Mouse (Mus musculus) gastrocnemius, adult 18-20 months (tissue): ENCODE measurements around the gene Gbp10. TPM values are rescaled to one million over a fixed set of nuclear protein-coding genes. Genes with fewer than 3 reads are reported as not detected.
A peak's percentile ranks its signal among the peaks of the same experiment; 100 is the strongest.
"Not testable (repeated sequence)": the region's sequence is repeated elsewhere in the genome, so short reads cannot be mapped to it uniquely, and the experiment has no call there.

Source experiments
- DNase-seq: peaks from one replicate; pipeline ENCODE4 v3.0.0; 2021; ENCODE audit warnings: low spot score
- long read RNA-seq, 2 experiments: library from polyadenylated mRNA; stranded (forward); transcript quantifications; one replicate each; pipeline ENCODE4 v2.0.0; 2021
- total RNA-seq, 2 experiments: library from RNA; stranded (reverse); gene quantifications; 2 replicates each; pipeline ENCODE4 v1.2.3; 2021

The Gbp10 gene
- 1 to 10 TPM; 1.3 to 4.5 TPM for total RNA-seq
- long read RNA-seq, experiment 1, partial matches to known transcripts = 2 of 6 reads
- long read RNA-seq, experiment 1, other reads (novel, unspliced or antisense) = 2 of 6 reads
- long read RNA-seq, experiment 2, partial matches to known transcripts = 0 of 2 reads
- long read RNA-seq, experiment 2, other reads (novel, unspliced or antisense) = 0 of 2 reads

DNA sequence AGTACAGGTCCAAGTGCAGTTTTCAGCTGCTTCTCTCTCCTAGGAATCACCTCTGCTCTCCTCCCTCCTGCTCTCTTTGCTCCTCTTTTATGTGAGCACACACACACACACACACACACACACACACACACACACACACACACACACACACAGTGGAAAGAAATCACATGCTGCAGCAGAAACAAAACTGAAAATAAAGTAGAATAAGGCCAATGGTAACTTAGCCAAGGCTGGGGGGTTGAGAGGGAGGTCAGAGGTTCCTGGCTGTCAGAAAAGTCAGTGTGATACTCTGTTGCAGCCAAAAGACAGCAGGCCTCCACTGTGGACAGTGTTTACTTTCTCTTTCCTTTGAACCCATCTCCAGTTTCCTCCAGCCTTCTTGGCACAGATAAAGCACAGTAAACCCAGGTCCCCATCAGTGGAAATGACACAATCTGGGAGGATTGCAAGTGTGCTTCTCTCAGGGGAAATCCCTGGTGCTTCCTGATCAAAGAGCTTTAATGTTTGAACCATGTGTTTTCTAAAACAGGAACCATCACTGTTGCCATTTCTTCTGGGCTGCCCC is at the start of gene Gbp10:
Gbp10 (minus strand) TSS at position 51 of the 565 bp plus-strand sequence.
- peak; percentile 24 for DNase-seq

DNA sequence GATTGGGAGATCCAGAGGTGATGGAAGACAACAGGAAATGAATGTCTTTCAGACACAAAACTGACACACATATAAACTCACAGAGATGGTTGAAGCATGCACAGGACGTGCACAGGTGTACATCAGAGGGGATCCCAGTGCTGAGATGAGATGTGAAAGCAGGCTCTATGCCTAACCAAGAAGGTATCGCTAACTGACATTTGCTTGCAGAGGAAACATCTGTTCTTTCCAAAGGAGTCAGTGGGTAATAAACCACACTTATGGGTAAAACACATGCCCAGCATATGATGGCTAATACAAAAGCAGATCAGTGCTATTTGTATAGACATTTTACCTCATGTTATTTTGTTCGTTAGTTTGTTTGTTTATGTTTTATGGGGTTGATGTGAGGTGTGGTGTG is 21.3 kb upstream of the Gbp10 start:
- DNase-seq = not testable (repeated sequence)

DNA sequence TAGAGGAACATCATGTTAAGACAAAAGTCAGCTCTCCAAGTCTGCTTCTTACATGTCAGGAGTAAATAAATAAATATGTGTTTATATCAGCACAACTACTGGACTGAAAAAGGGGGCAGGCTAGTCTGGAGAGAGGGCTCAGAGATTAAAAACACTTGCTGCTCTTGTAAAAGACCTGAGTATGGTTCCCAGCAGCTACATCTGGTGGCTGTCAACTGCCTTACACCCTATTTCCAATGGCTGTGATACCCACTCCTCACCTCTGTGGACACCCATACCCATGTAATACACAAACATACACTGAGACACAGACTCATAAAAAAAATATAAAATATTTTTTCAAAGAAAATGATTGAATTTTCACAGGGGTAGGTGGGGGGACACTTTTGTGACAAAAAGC is 13.2 kb upstream of the Gbp10 start:
- no peak for DNase-seq

DNA sequence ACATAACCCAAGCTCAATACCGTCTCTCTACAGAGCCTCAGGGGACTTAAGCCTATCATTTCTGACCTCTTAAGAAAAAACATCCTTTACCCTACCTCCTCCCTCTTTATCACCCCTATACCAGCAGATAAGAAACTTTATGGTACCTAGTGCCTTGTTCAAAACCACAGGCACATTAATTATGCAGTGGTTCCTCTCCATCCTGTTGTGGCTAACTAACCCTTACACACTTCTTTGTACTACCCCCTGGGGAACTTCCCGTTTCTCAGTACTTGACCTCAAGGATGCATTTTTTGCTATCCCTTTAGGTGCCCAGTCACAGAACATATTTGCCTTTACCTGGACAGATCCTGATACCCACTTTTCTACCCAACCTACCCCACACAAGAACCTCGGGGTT is 5.4 kb upstream of the Gbp10 start:
- not testable (repeated sequence) for DNase-seq

DNA sequence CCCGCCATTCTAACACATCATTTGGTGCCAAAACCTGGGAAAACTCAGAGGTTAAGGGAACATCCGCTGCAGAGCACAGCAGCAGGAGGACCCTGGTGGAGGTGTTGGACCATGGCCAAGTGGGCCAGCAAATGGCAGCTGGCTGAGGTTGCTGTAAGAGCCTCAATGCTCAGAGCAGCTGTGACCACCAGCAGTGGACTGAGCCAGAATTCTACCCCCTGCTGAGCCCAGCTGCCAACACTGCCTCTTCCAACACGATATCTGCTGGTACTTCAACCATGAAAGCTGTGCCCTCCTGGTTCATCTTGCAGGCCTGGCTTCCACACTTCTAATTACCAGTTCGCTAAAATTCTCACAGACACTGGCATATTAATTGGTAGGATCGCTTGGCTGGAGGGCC is 1.6 kb upstream of the Gbp10 start:
- DNase-seq = not testable (repeated sequence)

DNA sequence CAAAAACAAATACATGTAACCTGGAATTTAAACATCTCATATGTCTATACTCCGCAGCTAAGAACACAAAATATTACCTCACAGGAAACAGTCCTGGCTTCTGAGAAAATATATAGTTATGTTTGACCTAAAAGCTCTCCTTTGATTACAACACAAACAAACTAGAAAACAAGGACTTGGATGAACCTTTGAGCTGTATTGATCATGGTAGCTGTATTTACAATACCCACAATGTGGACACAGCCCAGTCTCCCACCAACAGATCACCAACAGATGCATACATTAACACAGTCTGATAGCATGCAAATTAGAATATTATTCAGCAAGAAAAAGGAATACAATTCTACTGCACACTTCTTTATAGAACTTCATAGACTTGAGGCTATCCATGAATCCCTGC is 931 bp downstream of the Gbp10 start:
- not testable (repeated sequence) for DNase-seq

DNA sequence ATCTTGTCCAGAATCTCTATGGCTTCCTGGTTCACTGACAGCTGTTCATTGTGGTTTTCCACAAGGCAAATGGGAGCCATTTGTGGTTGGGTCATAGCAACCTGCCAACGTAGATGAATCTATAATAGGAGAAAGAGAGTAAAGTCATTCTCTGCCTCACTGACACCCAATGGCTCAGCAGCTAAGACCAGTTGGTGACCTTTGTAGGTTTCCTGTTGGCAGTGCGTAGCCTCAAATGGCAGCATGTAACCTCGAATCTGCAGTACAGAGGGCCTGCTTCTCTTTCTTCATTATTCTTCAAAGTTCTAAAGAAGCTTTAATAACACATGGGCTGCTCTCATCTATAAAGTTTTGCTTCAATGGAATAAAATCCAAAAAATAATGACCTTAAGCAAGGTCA is 3.3 kb downstream of the Gbp10 start:
- DNase-seq = not testable (repeated sequence)

DNA sequence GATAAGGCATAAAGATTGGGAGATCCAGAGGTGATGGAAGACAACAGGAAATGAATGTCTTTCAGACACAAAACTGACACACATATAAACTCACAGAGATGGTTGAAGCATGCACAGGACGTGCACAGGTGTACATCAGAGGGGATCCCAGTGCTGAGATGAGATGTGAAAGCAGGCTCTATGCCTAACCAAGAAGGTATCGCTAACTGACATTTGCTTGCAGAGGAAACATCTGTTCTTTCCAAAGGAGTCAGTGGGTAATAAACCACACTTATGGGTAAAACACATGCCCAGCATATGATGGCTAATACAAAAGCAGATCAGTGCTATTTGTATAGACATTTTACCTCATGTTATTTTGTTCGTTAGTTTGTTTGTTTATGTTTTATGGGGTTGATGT is 30.4 kb downstream of the Gbp10 start:
- not testable (repeated sequence) for DNase-seq

DNA sequence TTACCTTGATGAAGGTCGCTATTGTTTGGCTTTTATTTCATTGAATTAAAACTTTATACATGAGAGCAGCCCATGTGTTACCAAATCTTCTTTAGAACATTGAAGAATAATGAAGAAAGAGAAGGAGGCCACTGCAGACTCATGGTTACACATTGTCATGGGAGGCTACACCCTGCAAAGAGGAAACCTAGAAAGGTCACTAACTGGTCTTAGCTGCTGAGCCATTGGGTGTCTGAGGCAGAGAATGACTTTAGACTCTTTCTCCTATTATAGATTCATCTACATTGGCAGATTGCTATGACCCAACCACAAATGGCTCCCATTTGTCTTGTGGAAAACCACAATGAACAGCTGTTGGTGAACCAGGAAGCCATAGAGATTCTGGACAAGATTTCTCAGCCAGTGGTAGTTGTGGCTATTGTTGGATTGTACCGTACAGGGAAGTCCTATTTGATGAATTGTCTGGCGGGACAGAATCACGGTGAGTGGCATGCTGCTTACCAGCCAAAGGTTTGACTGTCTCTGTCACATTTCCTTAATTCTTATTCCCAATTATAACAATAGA is 38.5 kb downstream of the Gbp10 start:
- DNase-seq = not testable (repeated sequence)

DNA sequence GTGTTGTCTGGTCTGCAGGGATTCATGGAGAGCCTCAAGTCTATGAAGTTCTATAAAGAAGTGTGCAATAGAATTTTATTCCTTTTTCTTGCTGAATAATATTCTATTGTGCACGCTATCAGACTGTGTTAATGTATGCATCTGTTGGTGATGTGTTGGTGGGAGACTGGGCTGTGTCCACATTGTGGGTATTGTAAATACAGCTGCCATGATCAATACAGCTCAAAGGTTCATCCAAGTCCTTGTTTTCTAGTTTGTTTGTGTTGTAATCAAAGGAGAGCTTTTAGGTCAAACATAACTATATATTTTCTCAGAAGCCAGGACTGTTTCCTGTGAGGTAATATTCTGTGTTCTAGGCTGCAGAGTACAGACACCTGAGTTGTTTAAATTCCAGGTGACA is 40.2 kb downstream of the Gbp10 start:
- DNase-seq = not testable (repeated sequence)

DNA sequence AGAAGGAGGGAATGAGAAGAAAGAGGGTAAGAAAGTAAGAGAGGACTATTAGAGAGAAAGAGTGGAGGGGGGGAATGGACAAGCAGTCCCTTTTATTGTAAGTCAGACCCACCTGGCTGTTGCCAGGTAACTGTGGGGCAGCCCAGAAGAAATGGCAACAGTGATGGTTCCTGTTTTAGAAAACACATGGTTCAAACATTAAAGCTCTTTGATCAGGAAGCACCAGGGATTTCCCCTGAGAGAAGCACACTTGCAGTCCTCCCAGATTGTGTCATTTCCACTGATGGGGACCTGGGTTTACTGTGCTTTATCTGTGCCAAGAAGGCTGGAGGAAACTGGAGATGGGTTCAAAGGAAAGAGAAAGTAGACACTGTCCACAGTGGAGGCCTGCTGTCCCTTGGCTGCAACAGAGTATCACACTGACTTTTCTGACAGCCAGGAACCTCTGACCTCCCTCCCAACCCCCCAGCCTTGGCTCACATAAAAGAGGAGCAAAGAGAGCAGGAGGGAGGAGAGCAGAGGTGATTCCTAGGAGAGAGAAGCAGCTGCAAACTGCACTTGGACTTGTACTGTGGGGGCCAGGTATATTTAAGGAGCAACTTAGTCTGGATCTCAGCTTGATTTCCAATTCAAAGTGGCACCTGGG is 41.3 kb downstream of the Gbp10 start:
- DNase-seq = peak; percentile 47

DNA sequence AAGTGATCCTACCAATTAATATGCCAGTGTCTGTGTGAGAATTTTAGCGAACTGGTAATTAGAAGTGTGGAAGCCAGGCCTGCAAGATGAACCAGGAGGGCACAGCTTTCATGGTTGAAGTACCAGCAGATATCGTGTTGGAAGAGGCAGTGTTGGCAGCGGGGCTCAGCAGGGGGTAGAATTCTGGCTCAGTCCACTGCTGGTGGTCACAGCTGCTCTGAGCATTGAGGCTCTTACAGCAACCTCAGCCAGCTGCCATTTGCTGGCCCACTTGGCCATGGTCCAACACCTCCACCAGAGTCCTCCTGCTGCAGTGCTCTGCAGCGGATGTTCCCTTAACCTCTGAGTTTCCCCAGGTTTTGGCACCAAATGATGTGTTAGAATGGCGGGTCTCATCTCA is 43.0 kb downstream of the Gbp10 start:
- not testable (repeated sequence) for DNase-seq

DNA sequence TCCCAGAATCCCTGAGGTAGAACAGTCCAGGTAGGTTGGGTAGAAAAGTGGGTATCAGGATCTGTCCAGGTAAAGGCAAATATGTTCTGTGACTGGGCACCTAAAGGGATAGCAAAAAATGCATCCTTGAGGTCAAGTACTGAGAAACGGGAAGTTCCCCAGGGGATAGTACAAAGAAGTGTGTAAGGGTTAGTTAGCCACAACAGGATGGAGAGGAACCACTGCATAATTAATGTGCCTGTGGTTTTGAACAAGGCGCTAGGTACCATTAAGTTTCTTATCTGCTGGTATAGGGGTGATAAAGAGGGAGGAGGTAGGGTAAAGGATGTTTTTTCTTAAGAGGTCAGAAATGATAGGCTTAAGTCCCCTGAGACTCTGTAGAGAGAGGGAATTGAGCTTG is 46.8 kb downstream of the Gbp10 start:
- DNase-seq = not testable (repeated sequence)

DNA sequence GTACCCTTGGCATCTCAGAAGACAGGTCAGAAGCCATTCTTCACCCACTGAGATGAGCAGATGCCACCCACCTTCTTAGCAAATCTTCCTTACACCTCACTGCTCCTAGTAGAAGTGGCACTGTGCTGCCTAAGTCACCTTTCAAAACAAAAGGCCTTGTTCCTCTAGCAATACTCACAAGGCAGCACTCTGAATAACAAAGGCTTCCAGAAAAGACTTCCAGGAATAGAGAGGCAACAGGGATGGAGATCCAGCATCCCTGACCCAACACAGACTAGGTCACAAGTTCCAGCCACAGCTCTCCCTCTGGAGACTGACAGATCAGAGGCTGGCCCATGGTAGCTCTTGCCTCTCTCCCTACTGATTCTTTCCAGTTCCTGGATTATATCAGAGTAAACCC is 57.9 kb downstream of the Gbp10 start:
- DNase-seq = no peak

Other genes with a start within 250 kb of the Gbp10 start
- 1 to 10 TPM; 1.7 to 3.8 TPM for gene Gbp9, start 100.0 kb downstream of the Gbp10 start, total RNA-seq
- under 1 TPM in 1 of 2 experiments, not detected in 1; 0.09 TPM for gene Gbp8, start 100.0 kb downstream of the Gbp10 start, total RNA-seq
- gene Gbp4, start 99.9 kb downstream of the Gbp10 start, total RNA-seq = 1 to 10 TPM; 1.4 to 8.6 TPM
- under 1 TPM; 0.16 to 1.00 TPM for gene Gm43302, start 54.2 kb upstream of the Gbp10 start, total RNA-seq
- 10 to 100 TPM in 1 of 2 experiments, 1 to 10 TPM in 1; 3.7 to 10.7 TPM for gene Gbp6, start 54.2 kb upstream of the Gbp10 start, total RNA-seq
- 1 to 10 TPM; 1.8 to 2.0 TPM for gene Lrrc8b, start 176.2 kb upstream of the Gbp10 start, total RNA-seq